Mouse (Mus musculus): Measurements from ENCODE around the gene Topbp1. TPM values are rescaled to one million over a fixed set of nuclear protein-coding genes. Genes with fewer than 3 reads are reported as not detected.
A peak's percentile ranks its signal among the peaks of the same experiment; 100 is the strongest.
"Not testable (repeated sequence)": the region's sequence is repeated elsewhere in the genome, so short reads cannot be mapped to it uniquely, and the experiment has no call there.

The Topbp1 gene
- polyA plus RNA-seq, 1 experiment from 2014 or later, result 94.8 TPM

DNA sequence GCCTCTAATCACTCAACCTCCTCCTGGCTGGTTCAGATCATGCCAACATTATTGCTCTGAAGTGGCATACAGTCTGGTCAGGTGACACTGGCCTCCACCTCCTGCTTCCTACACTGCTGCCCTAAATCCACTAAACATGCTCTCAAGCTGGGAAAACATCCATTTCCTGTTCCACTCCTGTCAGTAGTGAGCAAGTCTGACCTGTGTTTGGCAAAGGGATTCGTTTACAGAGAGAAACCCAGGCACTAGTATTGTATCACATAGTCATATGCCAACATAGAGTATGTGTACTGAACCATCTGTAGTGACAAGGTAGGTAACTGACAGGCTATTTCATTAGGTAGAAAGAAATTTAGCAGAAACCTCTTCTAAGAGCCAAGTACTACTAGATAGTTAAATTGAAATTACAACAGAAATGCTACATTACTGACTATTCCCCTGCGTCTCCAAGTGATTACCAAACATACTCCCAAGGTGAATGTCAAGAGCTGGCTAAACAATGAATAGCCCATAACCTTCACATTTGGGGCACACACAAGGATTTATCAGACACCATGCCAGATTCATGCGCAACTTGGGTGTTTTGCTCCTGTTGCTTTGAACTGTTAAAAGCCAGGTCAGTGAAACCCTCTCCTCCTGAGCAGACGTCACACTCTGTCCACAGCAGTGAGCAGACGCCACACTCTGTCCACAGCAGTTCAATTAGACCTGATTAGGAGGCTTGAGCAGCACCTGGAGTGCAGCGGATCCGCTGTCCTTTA is 48.7 kb downstream of the Topbp1 start:
- not testable (repeated sequence) for H3K27ac ChIP-seq; H3K4me1 ChIP-seq (replicated peaks); H3K4me2 ChIP-seq; H3K4me3 ChIP-seq (replicated peaks); ATAC-seq (ENCODE audit: insufficient number of reproducible peaks, insufficient read depth, low FRiP score, low TSS enrichment, low read depth); H3K27me3 ChIP-seq; H3K9ac ChIP-seq (replicated peaks); H3K9me3 ChIP-seq
- H3K36me3 ChIP-seq, result peaks cover 74% of the 10 kb centered on the region
- WGBS, result 83% methylated on average over 7 of the region's 7 CpGs

- Histone ChIP-seq H3K4me1 (replicated peaks) (0 out of 2 replicates have a peak, but pooled peaks cover 2% of the 10 kb centered on the region), H3K9ac (replicated peaks) (no peak overlapping the region), H3K4me2 (no peak overlapping the region), H3K4me3 (replicated peaks) (no peak overlapping the region), H3K27ac (no peak overlapping the region), H3K27me3 (no peaks in the 10 kb centered on the region), H3K9me3 (no peaks in the 10 kb centered on the region), H3K36me3 (peaks cover 68% of the 10 kb centered on the region)
- ATAC-seq (ENCODE audit: insufficient number of reproducible peaks, insufficient read depth, low FRiP score, low TSS enrichment, low read depth), result no peak
Measured at GRCm38 (mm10) chr9:103357893-103358292, 52.9 kb downstream of the Topbp1 start.

GRCm38 (mm10) chr9:103358545-103358944 is 53.5 kb downstream of the Topbp1 start:
- ATAC-seq (ENCODE audit: insufficient number of reproducible peaks, insufficient read depth, low FRiP score, low TSS enrichment, low read depth), result no peak
- Histone ChIP-seq H3K4me1 (replicated peaks) (peaks cover 9% of the 10 kb centered on the region), H3K9me3 (no peaks in the 10 kb centered on the region), H3K27me3 (no peaks in the 10 kb centered on the region), H3K9ac (replicated peaks) (no peak overlapping the region), H3K27ac (no peak overlapping the region), H3K36me3 (peaks cover 72% of the 10 kb centered on the region), H3K4me3 (replicated peaks) (no peak overlapping the region), H3K4me2 (no peak overlapping the region)
- 91% methylated on average over 4 of the region's 4 CpGs for WGBS

- Histone ChIP-seq H3K4me1 (replicated peaks) (peaks cover 13% of the 10 kb centered on the region), H3K27ac (no peak overlapping the region), H3K9me3 (no peaks in the 10 kb centered on the region), H3K4me3 (replicated peaks) (no peak overlapping the region), H3K36me3 (peaks cover 64% of the 10 kb centered on the region), H3K27me3 (no peaks in the 10 kb centered on the region), H3K9ac (replicated peaks) (no peak overlapping the region), H3K4me2 (no peak overlapping the region)
- ATAC-seq (ENCODE audit: insufficient number of reproducible peaks, insufficient read depth, low FRiP score, low TSS enrichment, low read depth), result no peak
- WGBS, result 78% methylated on average over 2 of the region's 2 CpGs
Measured at GRCm38 (mm10) chr9:103360642-103361041, 55.6 kb downstream of the Topbp1 start.

- H3K4me3 ChIP-seq (replicated peaks), result peak overlapping the region; percentile 92
- H3K9me3 ChIP-seq, result no peaks in the 10 kb centered on the region
- H3K4me1 ChIP-seq (replicated peaks), result peaks cover 23% of the 10 kb centered on the region
- H3K4me2 ChIP-seq, result peak overlapping the region; percentile 71
- 65% methylated on average over 6 of the region's 6 CpGs for WGBS
- H3K27me3 ChIP-seq, result no peaks in the 10 kb centered on the region
- H3K27ac ChIP-seq, result no peak overlapping the region
- H3K9ac ChIP-seq (replicated peaks), result no peak overlapping the region
- ATAC-seq (ENCODE audit: insufficient number of reproducible peaks, insufficient read depth, low FRiP score, low TSS enrichment, low read depth), result no peak
- H3K36me3 ChIP-seq, result peaks cover 47% of the 10 kb centered on the region
Measured at GRCm38 (mm10) chr9:103363088-103363487, 58.1 kb downstream of the Topbp1 start.

DNA sequence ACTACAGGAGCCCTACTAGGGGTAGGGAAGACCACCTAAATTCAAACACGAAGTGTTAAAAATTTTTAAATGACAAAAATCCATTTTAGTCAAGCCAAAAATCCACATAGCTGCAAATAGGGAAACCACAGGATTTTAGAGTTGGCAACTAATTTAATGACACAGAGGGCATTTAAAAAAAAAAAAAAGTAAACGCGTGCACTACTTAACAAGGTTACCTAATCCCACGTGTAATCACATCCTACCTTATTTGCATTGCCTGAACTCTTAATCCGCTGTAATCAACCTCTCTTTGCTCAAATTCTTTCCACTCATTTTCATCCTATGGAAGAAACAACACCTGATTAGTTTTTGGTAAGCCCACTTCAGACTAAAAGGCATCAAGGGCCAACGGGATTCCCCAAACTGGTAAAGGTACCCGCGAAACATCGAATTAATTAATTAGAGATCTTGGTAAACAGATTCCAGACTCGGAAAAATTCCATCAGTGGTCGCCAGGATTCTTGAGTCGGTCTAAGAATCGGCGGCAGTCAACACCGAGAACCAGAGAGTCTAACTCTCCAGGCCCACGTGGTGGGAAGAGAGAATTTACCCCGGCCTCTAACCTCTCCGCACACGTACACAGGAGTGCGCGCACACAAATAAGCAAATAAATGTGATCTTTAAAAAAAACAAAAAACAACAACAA is 58.9 kb downstream of the Topbp1 start:
- H3K9me3 ChIP-seq, result no peaks in the 10 kb centered on the region
- H3K27ac ChIP-seq, result peak overlapping the region; percentile 98; the same call in 1 of the 2 replicates
- peak overlapping the region; percentile 92 for H3K4me3 ChIP-seq (replicated peaks)
- H3K27me3 ChIP-seq, result no peaks in the 10 kb centered on the region
- H3K9ac ChIP-seq (replicated peaks), result peak overlapping the region; percentile 95
- no peak for ATAC-seq (ENCODE audit: insufficient number of reproducible peaks, insufficient read depth, low FRiP score, low TSS enrichment, low read depth)
- WGBS, result 1% methylated on average over 21 of the region's 21 CpGs
- peaks cover 23% of the 10 kb centered on the region for H3K4me1 ChIP-seq (replicated peaks)
- peaks cover 40% of the 10 kb centered on the region for H3K36me3 ChIP-seq
- peak overlapping the region; percentile 71 for H3K4me2 ChIP-seq

DNA sequence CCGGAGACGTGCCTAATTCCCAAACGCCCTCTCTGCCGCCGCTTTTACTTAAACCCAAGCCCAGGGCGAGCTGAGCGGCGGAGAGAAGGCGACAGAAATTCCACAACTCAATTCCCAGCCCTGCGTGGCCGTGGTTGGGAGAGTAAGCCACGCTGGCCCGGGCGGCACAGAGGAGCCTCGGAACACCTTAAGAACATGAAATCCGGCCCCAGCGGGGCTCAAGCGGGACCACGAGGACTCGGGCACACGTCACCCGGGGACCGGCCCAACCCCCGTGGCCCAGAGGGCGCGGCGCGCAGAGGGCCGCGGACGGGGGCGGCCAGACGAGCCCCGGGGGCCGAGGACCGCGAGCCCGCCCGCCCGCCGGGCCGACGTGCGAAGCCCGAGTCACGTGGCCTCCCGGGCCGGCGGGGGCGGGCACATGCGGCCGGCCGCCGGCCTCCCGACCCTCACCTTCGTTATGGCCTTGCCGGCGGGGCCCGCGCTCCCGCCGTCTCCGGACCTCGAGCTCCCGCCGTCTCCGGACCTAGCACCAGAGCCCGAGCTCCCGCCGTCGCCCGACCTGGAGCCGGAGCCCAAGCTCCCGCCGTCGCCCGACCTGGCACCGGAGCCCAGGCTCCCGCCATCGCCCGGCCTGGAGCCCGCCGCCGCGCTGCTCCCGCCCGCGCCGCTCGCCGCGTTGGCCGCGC is 59.7 kb downstream of the Topbp1 start:
- Histone ChIP-seq H3K4me1 (replicated peaks) (peaks cover 23% of the 10 kb centered on the region), H3K27ac (peak overlapping the region; percentile 98), H3K36me3 (peaks cover 31% of the 10 kb centered on the region), H3K9ac (replicated peaks) (peak overlapping the region; percentile 95), H3K27me3 (no peaks in the 10 kb centered on the region), H3K4me2 (peak overlapping the region; percentile 71), H3K4me3 (replicated peaks) (peak overlapping the region; percentile 92), H3K9me3 (no peaks in the 10 kb centered on the region)
- peak; percentile 8; the same call in 1 of the 2 replicates for ATAC-seq (ENCODE audit: insufficient number of reproducible peaks, insufficient read depth, low FRiP score, low TSS enrichment, low read depth)
- WGBS, result 2% methylated on average over 75 of the region's 94 CpGs

GRCm38 (mm10) chr9:103365290-103366247 is 60.6 kb downstream of the Topbp1 start, which contains the start of gene Cdv3:
Cdv3 (minus strand) TSS chr9:103365840.
- peak within 1 kb of the TSS; percentile 92 for H3K4me3 ChIP-seq (replicated peaks)
- H3K27ac ChIP-seq, result peak within 1 kb of the TSS; percentile 98
- peak within 1 kb of the TSS; percentile 95 for H3K9ac ChIP-seq (replicated peaks)
- ATAC-seq (ENCODE audit: insufficient number of reproducible peaks, insufficient read depth, low FRiP score, low TSS enrichment, low read depth), result peak; percentile 97
- H3K4me2 ChIP-seq, result peak within 1 kb of the TSS; percentile 71
- peaks cover 23% of the 10 kb centered on the region for H3K4me1 ChIP-seq (replicated peaks)
- no peaks in the 10 kb centered on the region for H3K9me3 ChIP-seq
- peaks cover 24% of the 10 kb centered on the region for H3K36me3 ChIP-seq
- 4% methylated on average over 78 of the region's 95 CpGs for WGBS
- no peaks in the 10 kb centered on the region for H3K27me3 ChIP-seq

GRCm38 (mm10) chr9:103366356-103366755 is 61.3 kb downstream of the Topbp1 start:
- peaks cover 23% of the 10 kb centered on the region for H3K4me1 ChIP-seq (replicated peaks)
- peaks cover 20% of the 10 kb centered on the region for H3K36me3 ChIP-seq
- no peaks in the 10 kb centered on the region for H3K27me3 ChIP-seq
- no peak for ATAC-seq (ENCODE audit: insufficient number of reproducible peaks, insufficient read depth, low FRiP score, low TSS enrichment, low read depth)
- H3K4me2 ChIP-seq, result peak overlapping the region; percentile 58
- H3K27ac ChIP-seq, result peak overlapping the region; percentile 64
- WGBS, result 62% methylated on average over 9 of the region's 9 CpGs
- H3K9ac ChIP-seq (replicated peaks), result no peak overlapping the region
- no peaks in the 10 kb centered on the region for H3K9me3 ChIP-seq
- peak overlapping the region; percentile 92 for H3K4me3 ChIP-seq (replicated peaks)

GRCm38 (mm10) chr9:103369951-103370350 is 64.9 kb downstream of the Topbp1 start:
- Histone ChIP-seq H3K27me3 (no peaks in the 10 kb centered on the region), H3K9me3 (no peaks in the 10 kb centered on the region), H3K4me1 (replicated peaks) (peaks cover 11% of the 10 kb centered on the region), H3K36me3 (peaks cover 4% of the 10 kb centered on the region; the same call in 1 of the 2 replicates), H3K27ac (no peak overlapping the region), H3K9ac (replicated peaks) (no peak overlapping the region), H3K4me3 (replicated peaks) (no peak overlapping the region), H3K4me2 (no peak overlapping the region)
- ATAC-seq (ENCODE audit: insufficient number of reproducible peaks, insufficient read depth, low FRiP score, low TSS enrichment, low read depth), result no peak
- WGBS, result 90% methylated on average over 4 of the region's 4 CpGs

Data from limb, embryonic 12.5 days (tissue).